Mouse (Mus musculus) subcutaneous adipose tissue, adult 2 months (tissue): ENCODE results near the gene Casp8. TPM values are rescaled to one million over a fixed set of nuclear protein-coding genes. Genes with fewer than 3 reads are reported as not detected.

Experiments
- polyA plus RNA-seq: library from polyadenylated mRNA; depleted of rRNA; stranded (reverse); fragments of >200 nt; gene quantifications from 2 replicates; pipeline ENCODE4 v1.2.3, GENCODE M21; 2012; ENCODE audit warnings: low replicate concordance; rRNA removed

Casp8 gene
- 8.5 and 10.5 TPM in 2 replicates for polyA plus RNA-seq

DNA sequence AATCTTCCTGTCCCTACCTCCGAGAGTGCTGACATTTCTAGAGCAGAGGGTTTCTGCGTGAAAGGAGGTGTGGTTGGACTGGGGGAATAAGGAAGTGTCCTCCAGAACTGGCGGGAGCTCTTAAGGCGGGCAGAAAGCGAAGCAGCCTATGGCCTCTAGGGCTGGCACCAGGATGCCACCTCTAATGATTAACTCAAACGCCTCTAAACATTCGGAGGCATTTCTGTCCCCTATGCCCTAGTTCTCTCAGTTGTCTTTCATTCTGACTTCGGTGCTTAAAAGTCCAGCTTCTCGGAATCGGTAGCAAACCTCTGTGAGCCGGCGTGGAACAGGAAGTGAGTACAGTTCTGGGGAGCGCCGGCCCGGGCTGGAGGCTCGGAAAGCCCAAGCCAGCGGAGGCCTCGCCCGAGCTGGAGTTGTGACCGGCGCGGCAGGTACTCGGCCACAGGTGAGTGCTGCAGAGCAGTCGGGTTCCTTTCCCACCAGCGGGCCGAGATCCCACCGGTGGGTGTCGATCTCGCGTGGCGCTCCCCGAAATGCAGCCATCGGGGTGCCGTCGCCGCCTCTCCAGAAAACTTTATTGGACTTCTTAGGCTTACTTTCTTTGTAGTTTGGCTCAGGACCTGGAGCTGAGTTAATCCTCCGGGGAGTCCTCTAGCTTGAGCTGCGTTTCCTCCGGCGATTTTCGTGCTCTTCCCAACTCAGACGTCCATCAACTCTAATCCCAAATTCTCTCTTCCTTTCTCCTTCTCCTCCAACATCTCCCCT is at the start of gene Casp8:
Casp8 (plus strand) TSS at position 84 of the 768 bp plus-strand sequence.

Other genes with a start within 250 kb of the Casp8 start
- gene Fam126b, start 209.1 kb upstream of the Casp8 start, polyA plus RNA-seq: 5.7 and 9.1 TPM in 2 replicates
- gene Ndufb3, start 209.0 kb upstream of the Casp8 start, polyA plus RNA-seq: 93.7 and 198 TPM in 2 replicates
- gene Als2cr12, start 99.4 kb upstream of the Casp8 start, polyA plus RNA-seq: 1.9 and 6.3 TPM in 2 replicates
- gene Cflar, start 83.9 kb upstream of the Casp8 start, polyA plus RNA-seq: 54.1 and 67.3 TPM in 2 replicates
- gene Trak2, start 178.1 kb downstream of the Casp8 start, polyA plus RNA-seq: 25.9 and 30.5 TPM in 2 replicates
- gene Stradb, start 178.1 kb downstream of the Casp8 start, polyA plus RNA-seq: 14.9 and 24.8 TPM in 2 replicates